In genomic region chr14:47093355-47093792, GRCm38 (mm10) we compare ENCODE assay signal across 9 mouse cellular contexts.
DNase-seq lines count a peak whose midpoint lies in the region; ATAC-seq and TF ChIP-seq lines count a peak whose summit lies in the region.
"Had no signal": no experiment of that assay in that cellular context is flagged by ENCODE, and none has a peak within 500 bp of the region (broad histone marks: within the 10 kb centered on the region; RNA-seq: fewer than 3 reads in every experiment).

No protein-coding gene starts in this region.

- no peak for TF ChIP-seq CTCF in small intestine, adult 2 months (IDR thresholded peaks at IDR 0.05; ENCODE audit: extremely low read depth, insufficient read length, insufficient replicate concordance, low read depth, low read length)

- H3K4me1 ChIP-seq in small intestine, adult 2 months (ENCODE audit: control insufficient read depth, insufficient read depth, insufficient read length, low read length) = peaks cover 2% of the 10 kb centered on the region; the same call in 1 of the 2 replicates
- peaks cover under 1% of the 10 kb centered on the region; the same call in 1 of the 2 replicates for H3K4me1 ChIP-seq in liver, embryonic 11.5 days (replicated peaks; ENCODE audit: control insufficient read depth, insufficient read depth, low read length)
- H3K4me1 ChIP-seq in midbrain, embryonic 10.5 days = peaks cover 8% of the 10 kb centered on the region; the same call in 1 of the 2 replicates

- H3K4me2 ChIP-seq in liver, embryonic 11.5 days = no peak overlapping the region

- no peak overlapping the region for H3K4me3 ChIP-seq in small intestine, adult 2 months (ENCODE audit: low read depth, low read length)
- no peak overlapping the region for H3K4me3 ChIP-seq in liver, embryonic 11.5 days (ENCODE audit: low read depth, low read length)
- no peak overlapping the region for H3K4me3 ChIP-seq in midbrain, embryonic 10.5 days

- ATAC-seq in liver, embryonic 11.5 days (replicated peaks; ENCODE audit: low FRiP score) = no peak

- H3K36me3 ChIP-seq in small intestine, adult 2 months (ENCODE audit: control insufficient read depth, insufficient read depth, low read length) = no peaks in the 10 kb centered on the region
- H3K36me3 ChIP-seq in liver, embryonic 11.5 days (ENCODE audit: control insufficient read depth, insufficient read depth, low read length) = no peaks in the 10 kb centered on the region
- H3K36me3 ChIP-seq in midbrain, embryonic 10.5 days = 0 out of 2 replicates have a peak, but pooled peaks cover 3% of the 10 kb centered on the region

- peak; percentile 27 for DNase-seq in layer of hippocampus, adult 11-12 months (ENCODE audit: low spot score)
- no peak for DNase-seq in layer of hippocampus, adult 9-10 months (ENCODE audit: low spot score)
- DNase-seq in frontal cortex, postnatal 14 days (ENCODE audit: low spot score in 2 of 2) = peak; percentile 48 to 49
- peak; percentile 49 to 67 for DNase-seq in left cerebral cortex, postnatal 10 days (ENCODE audit: extremely low spot score in 1 of 2, low spot score in 2 of 2)
- DNase-seq in gastrocnemius, postnatal 25 days = no peak
- no peak for DNase-seq in liver, embryonic 11.5 days (ENCODE audit: low spot score)
- no peak for DNase-seq in midbrain, embryonic 10.5 days (ENCODE audit: low spot score)

- no peak for TF ChIP-seq POLR2A in small intestine, adult 2 months (IDR thresholded peaks at IDR 0.05; ENCODE audit: low read depth, low read length)

- 0 out of 2 replicates have a peak overlapping the region, but pooled peaks have one; percentile 21 for H3K27ac ChIP-seq in small intestine, adult 2 months (ENCODE audit: insufficient read depth, low read depth, low read length)
- no peak overlapping the region for H3K27ac ChIP-seq in liver, embryonic 11.5 days (ENCODE audit: low read depth, low read length)
- H3K27ac ChIP-seq in midbrain, embryonic 10.5 days (replicated peaks) = no peak overlapping the region
- H3K27ac ChIP-seq: macrophage had no signal

- no peak overlapping the region for H3K9ac ChIP-seq in liver, embryonic 11.5 days (ENCODE audit: low read depth, low read length)

- 44% methylated on average over 16 of the region's 16 CpGs for WGBS in small intestine, adult 2 months
- 63% methylated on average over 16 of the region's 16 CpGs for WGBS in liver, embryonic 11.5 days
- WGBS in midbrain, embryonic 10.5 days = 82% methylated on average over 16 of the region's 16 CpGs

- H3K27me3 ChIP-seq in small intestine, adult 2 months (ENCODE audit: control insufficient read depth, insufficient read depth, low read length) = no peaks in the 10 kb centered on the region
- no peaks in the 10 kb centered on the region for H3K27me3 ChIP-seq in liver, embryonic 11.5 days (replicated peaks; ENCODE audit: control insufficient read depth, insufficient read depth, low read length)
- no peaks in the 10 kb centered on the region for H3K27me3 ChIP-seq in midbrain, embryonic 10.5 days (ENCODE audit: low read depth, poor library complexity, severe bottlenecking)

- no peaks in the 10 kb centered on the region for H3K9me3 ChIP-seq in liver, embryonic 11.5 days (ENCODE audit: control insufficient read depth, low read length)
- no peaks in the 10 kb centered on the region for H3K9me3 ChIP-seq in midbrain, embryonic 10.5 days (replicated peaks)

- intact Hi-C loops in left cerebral cortex, postnatal 10 days (cut with DNase I) = no loop called here

Comparison
In these comparisons a context has a peak if more than half of its experiments do, and no peak if none do; other contexts are left out.
1. DNase-seq: peak in layer of hippocampus, adult 11-12 months (single experiment), frontal cortex, postnatal 14 days (2 of 2) and left cerebral cortex, postnatal 10 days (2 of 2); none in layer of hippocampus, adult 9-10 months (single experiment), gastrocnemius, postnatal 25 days (single experiment), liver, embryonic 11.5 days (single experiment) and midbrain, embryonic 10.5 days (single experiment).